Mouse (Mus musculus): ENCODE results near the gene Larp6.

GRCm38 (mm10) chr9:60747672-60748071 is 34.9 kb downstream of the Larp6 start:
- TF ChIP-seq CTCF (IDR thresholded peaks at IDR 0.05; ENCODE audit: low read depth, low read length) (no peak), POLR2A (IDR thresholded peaks at IDR 0.05; ENCODE audit: borderline replicate concordance, low read depth, low read length) (no peak)

Data from bone marrow macrophage, adult 2 months (primary cell).